Comparison of ENCODE assay signal across 13 mouse cellular contexts in genomic region chr1:113412858-113413257, GRCm38 (mm10).
A peak's percentile ranks its signal among the peaks of the same experiment; 100 is the strongest.
DNase-seq lines count a peak whose midpoint lies in the region; ATAC-seq and TF ChIP-seq lines count a peak whose summit lies in the region.
"Had no signal": no experiment of that assay in that cellular context is flagged by ENCODE, and none has a peak within 500 bp of the region (broad histone marks: within the 10 kb centered on the region; RNA-seq: fewer than 3 reads in every experiment).

No protein-coding gene starts in this region.

- no peak overlapping the region for H3K9ac ChIP-seq in embryonic facial prominence, embryonic 14.5 days (ENCODE audit: low read depth, low read length)
- H3K9ac ChIP-seq in intestine, postnatal 0 days (ENCODE audit: low read depth, low read length) = no peak overlapping the region
- H3K9ac ChIP-seq: embryonic facial prominence, embryonic 12.5 days; limb, embryonic 13.5 days had no signal

- H3K4me2 ChIP-seq in embryonic facial prominence, embryonic 14.5 days (ENCODE audit: low read depth, low read length) = no peak overlapping the region
- H3K4me2 ChIP-seq in intestine, postnatal 0 days (replicated peaks; ENCODE audit: low read depth) = no peak overlapping the region
- H3K4me2 ChIP-seq: embryonic facial prominence, embryonic 12.5 days; limb, embryonic 13.5 days had no signal

- ATAC-seq in embryonic facial prominence, embryonic 14.5 days (ENCODE audit: low read depth) = 0 out of 2 replicates have a peak, but pooled peaks have one; percentile 15
- peak; percentile 43; the same call in 1 of the 2 replicates for ATAC-seq in intestine, postnatal 0 days

- no peaks in the 10 kb centered on the region for H3K36me3 ChIP-seq in embryonic facial prominence, embryonic 14.5 days (ENCODE audit: control insufficient read depth, insufficient read depth, low read length)
- H3K36me3 ChIP-seq in embryonic facial prominence, embryonic 10.5 days (replicated peaks) = no peaks in the 10 kb centered on the region
- no peaks in the 10 kb centered on the region for H3K36me3 ChIP-seq in intestine, postnatal 0 days (ENCODE audit: control insufficient read depth, insufficient read depth)
- H3K36me3 ChIP-seq: embryonic facial prominence, embryonic 12.5 days; limb, embryonic 13.5 days had no signal

- no peaks in the 10 kb centered on the region for H3K9me3 ChIP-seq in embryonic facial prominence, embryonic 14.5 days (ENCODE audit: control insufficient read depth, low read length)
- no peaks in the 10 kb centered on the region for H3K9me3 ChIP-seq in embryonic facial prominence, embryonic 10.5 days
- H3K9me3 ChIP-seq in intestine, postnatal 0 days (ENCODE audit: control insufficient read depth) = no peaks in the 10 kb centered on the region
- H3K9me3 ChIP-seq: embryonic facial prominence, embryonic 12.5 days; limb, embryonic 13.5 days had no signal

- no peak overlapping the region for H3K27ac ChIP-seq in embryonic facial prominence, embryonic 14.5 days (replicated peaks; ENCODE audit: low read depth, low read length)
- H3K27ac ChIP-seq in embryonic facial prominence, embryonic 10.5 days (replicated peaks) = no peak overlapping the region
- H3K27ac ChIP-seq in intestine, postnatal 0 days (ENCODE audit: low read depth, low read length) = no peak overlapping the region
- H3K27ac ChIP-seq: embryonic facial prominence, embryonic 12.5 days; limb, embryonic 13.5 days had no signal

- no peak for TF ChIP-seq CTCF in brain, embryonic 14.5 days (IDR thresholded peaks at IDR 0.05; ENCODE audit: borderline replicate concordance, extremely low read depth, insufficient read depth, insufficient read length)
- no peak for TF ChIP-seq CTCF in intestine, postnatal 0 days (IDR thresholded peaks at IDR 0.05; ENCODE audit: low read depth)

- no peak for TF ChIP-seq POLR2A in brain, embryonic 14.5 days (IDR thresholded peaks at IDR 0.05; ENCODE audit: borderline replicate concordance, extremely low read depth, insufficient read depth, insufficient read length, poor library complexity, severe bottlenecking)

- no peaks in the 10 kb centered on the region for H3K4me1 ChIP-seq in embryonic facial prominence, embryonic 14.5 days (ENCODE audit: control insufficient read depth, insufficient read depth, low read length)
- H3K4me1 ChIP-seq in embryonic facial prominence, embryonic 10.5 days = no peaks in the 10 kb centered on the region
- no peaks in the 10 kb centered on the region for H3K4me1 ChIP-seq in intestine, postnatal 0 days (replicated peaks; ENCODE audit: control insufficient read depth, insufficient read depth, low read length)
- H3K4me1 ChIP-seq: embryonic facial prominence, embryonic 12.5 days; limb, embryonic 13.5 days had no signal

- peak; percentile 14 for DNase-seq in embryonic facial prominence, embryonic 14.5 days (ENCODE audit: low spot score)
- no peak for DNase-seq in embryonic facial prominence, embryonic 10.5 days (ENCODE audit: low spot score)
- peak; percentile 15 for DNase-seq in kidney, postnatal 10 days
- DNase-seq in kidney, adult 18-20 months = no peak
- peak; percentile 69 for DNase-seq in brain, embryonic 14.5 days (ENCODE audit: low read depth)
- no peak for DNase-seq in spleen, postnatal 36 days (ENCODE audit: low spot score in 2 of 2)
- DNase-seq in spleen, postnatal 4 days (ENCODE audit: low spot score in 2 of 2) = no peak
- DNase-seq: adrenal gland, postnatal 14 days; heart, adult 11 months; lung, adult 18-20 months had no signal

- H3K27me3 ChIP-seq in embryonic facial prominence, embryonic 14.5 days (replicated peaks; ENCODE audit: control insufficient read depth, insufficient read depth, low read length) = no peaks in the 10 kb centered on the region
- H3K27me3 ChIP-seq in embryonic facial prominence, embryonic 10.5 days (replicated peaks; ENCODE audit: low read depth, poor library complexity, severe bottlenecking) = no peaks in the 10 kb centered on the region
- H3K27me3 ChIP-seq in intestine, postnatal 0 days (replicated peaks; ENCODE audit: control insufficient read depth, insufficient read depth, low read length) = no peaks in the 10 kb centered on the region
- H3K27me3 ChIP-seq: embryonic facial prominence, embryonic 12.5 days; limb, embryonic 13.5 days had no signal

- no peak overlapping the region for H3K4me3 ChIP-seq in embryonic facial prominence, embryonic 14.5 days (ENCODE audit: low read depth, low read length)
- no peak overlapping the region for H3K4me3 ChIP-seq in embryonic facial prominence, embryonic 10.5 days
- H3K4me3 ChIP-seq in intestine, postnatal 0 days (ENCODE audit: low read depth, low read length) = no peak overlapping the region
- H3K4me3 ChIP-seq: embryonic facial prominence, embryonic 12.5 days; limb, embryonic 13.5 days had no signal

- 74% methylated on average over 3 of the region's 3 CpGs for WGBS in embryonic facial prominence, embryonic 14.5 days
- WGBS in embryonic facial prominence, embryonic 10.5 days = 79% methylated on average over 3 of the region's 3 CpGs
- 43% methylated on average over 3 of the region's 3 CpGs for WGBS in intestine, postnatal 0 days

Comparison
In these comparisons a context has a peak if more than half of its experiments do, and no peak if none do; other contexts are left out.
1. DNase-seq: peak in embryonic facial prominence, embryonic 14.5 days (single experiment), kidney, postnatal 10 days (single experiment) and brain, embryonic 14.5 days (single experiment); none in embryonic facial prominence, embryonic 10.5 days (single experiment), kidney, adult 18-20 months (single experiment), spleen, postnatal 36 days (0 of 2) and spleen, postnatal 4 days (0 of 2).